Mouse (Mus musculus) kidney, adult 11 months (tissue): ENCODE results near the gene Hsd3b7.
"Not testable (repeated sequence)": the region's sequence is repeated elsewhere in the genome, so short reads cannot be mapped to it uniquely, and the experiment has no call there.

Experiments
- DNase-seq: peaks from one replicate; pipeline ENCODE4 v3.0.0; 2022

The Hsd3b7 gene

DNA sequence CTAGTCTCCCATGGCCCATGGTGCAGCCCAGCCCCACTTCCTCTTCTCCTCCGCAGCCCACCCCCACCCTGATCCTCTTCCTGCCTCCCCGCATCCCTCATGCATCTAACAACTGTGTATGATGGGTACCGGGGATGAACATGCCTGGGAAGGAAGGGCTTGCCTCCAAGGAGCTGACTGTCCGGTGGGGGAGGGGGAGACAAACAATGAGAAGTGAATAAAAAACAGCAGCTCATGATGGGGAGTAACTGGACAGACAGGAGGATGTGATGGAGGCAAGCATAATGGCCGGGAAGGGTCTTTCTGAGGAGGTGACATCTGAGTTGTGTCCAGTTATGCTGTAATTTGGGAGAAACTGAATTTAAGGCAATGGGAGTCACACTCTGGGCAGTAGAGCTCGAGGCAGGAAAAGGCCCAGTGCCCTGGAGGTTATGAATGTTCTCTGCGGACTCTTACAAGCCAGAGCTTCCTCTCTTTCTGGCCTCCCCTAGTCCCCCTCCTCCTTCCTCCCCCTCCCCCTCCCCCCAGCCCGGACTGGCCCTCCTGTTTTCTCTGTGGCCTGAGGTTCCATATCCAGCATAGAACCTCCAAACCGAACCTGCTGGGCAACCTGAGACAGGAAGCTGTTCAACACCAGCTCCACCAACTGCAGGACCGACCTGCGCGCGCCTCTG, 20.6 kb downstream of the Hsd3b7 start:
- no peak for DNase-seq

- no peak for DNase-seq
These were observed 22.1 kb downstream of the Hsd3b7 start for GRCm38 (mm10) chr7:127822494-127822893.

DNA sequence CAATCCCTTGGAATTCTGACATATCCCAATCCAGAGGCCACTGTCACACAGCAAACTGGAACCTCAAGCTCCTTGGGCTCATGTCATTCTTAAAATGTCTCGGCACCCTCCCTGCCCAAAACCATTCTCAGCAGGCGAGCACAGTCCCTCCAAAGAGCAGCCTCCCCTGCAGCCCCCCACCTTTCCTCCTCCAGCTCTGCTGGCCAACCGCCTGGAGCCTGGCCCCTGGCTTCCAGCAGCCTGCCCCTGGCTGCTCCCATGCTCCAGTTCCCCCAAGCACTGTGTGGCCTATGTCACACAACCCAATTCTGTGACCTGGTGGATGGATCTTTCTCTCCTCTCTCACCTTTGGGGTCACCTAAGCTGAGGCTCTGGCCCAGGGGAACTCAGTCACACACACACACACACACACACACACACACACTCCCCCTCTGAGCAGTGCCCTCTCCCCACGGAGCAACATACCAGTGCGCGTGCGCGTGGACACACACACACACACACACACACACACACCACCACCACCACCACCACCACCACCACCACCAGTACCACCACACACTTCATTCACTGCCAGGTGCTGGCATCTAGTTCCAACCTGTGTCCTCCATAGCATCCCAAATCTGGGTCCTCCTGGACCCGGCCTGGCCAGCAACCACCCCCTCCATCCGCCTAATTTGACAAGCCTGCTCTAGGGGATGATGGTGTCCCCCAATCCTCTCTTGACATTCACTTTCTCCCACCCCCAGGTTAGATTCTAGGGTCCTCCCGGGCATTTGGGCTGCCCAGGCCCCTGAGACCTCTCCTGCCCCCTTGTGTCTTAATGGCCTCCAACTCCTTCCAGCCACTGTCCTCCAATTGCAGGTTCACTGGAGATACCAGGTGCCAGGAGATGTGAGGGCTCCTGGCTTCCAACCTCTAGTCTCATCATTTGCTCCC, 23.1 kb downstream of the Hsd3b7 start:
- no peak for DNase-seq

DNA sequence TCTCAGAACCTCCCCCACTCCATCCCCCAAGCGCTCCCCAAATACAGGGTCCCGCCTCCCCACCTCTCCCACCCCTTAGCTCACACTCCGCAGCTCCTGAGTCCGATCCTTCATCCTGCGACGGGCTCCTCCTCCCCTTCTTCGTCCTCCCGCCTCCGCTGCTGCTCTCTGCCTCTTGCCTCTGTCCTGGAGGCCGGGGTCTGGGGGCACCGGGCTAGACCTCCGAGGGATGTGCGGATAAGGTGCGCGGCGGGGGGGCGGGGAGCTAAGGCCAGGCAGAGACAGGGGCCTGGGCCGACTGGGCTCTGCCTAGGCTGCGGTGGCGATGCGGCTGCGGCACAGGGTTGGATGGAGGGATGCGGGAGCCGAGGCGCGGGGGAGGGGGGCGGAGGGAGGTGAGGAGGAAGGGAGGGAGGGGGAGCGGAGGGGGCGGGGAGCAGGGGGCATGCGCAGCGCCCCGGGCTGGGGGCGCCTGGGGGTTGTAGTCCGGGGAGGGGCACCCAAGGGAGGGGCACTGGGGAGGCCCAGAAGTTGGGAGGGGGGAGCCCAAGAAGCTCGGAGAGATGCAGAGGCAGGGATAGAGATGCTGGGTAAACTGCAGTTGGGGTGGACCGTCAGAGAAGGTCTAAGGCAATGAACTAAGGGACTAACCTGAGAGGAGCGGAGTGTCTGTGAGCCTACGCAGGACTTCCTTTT, 23.9 kb downstream of the Hsd3b7 start, which contains the start of the genes Stx4a and Stx1b:
Gene Stx4a (plus strand): TSS at position 119 of the 696 bp plus-strand sequence.
Gene Stx1b (minus strand): TSS at position 374 of the 696 bp plus-strand sequence.
- no peak for DNase-seq

GRCm38 (mm10) chr7:127835550-127835949, 35.1 kb downstream of the Hsd3b7 start:
- no peak for DNase-seq

- DNase-seq: no peak
These were observed 37.1 kb downstream of the Hsd3b7 start for GRCm38 (mm10) chr7:127837473-127837872.

- DNase-seq: not testable (repeated sequence)
These were observed 37.5 kb downstream of the Hsd3b7 start for GRCm38 (mm10) chr7:127837878-127838277.

DNA sequence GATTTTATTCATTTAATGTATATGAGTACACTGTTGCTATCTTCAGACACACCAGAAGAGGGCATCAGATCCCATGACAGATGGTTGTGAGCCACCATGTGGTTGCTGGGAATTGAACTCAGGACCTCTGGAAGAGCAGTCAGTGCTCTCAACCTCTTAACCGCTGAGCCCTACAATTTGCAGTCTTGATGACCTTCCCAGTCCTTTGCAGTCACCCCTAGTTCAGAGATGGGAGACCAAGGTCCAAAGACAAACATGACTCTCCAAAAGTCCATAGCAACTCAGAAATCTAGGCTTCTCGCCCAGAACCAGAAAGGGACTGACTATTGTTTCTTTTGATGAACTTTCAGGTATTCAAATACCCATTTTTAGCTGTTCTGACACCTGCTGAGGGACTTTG, 39.6 kb downstream of the Hsd3b7 start:
- not testable (repeated sequence) for DNase-seq

- no peak for DNase-seq
These were observed 40.5 kb downstream of the Hsd3b7 start for GRCm38 (mm10) chr7:127840886-127841285.

DNA sequence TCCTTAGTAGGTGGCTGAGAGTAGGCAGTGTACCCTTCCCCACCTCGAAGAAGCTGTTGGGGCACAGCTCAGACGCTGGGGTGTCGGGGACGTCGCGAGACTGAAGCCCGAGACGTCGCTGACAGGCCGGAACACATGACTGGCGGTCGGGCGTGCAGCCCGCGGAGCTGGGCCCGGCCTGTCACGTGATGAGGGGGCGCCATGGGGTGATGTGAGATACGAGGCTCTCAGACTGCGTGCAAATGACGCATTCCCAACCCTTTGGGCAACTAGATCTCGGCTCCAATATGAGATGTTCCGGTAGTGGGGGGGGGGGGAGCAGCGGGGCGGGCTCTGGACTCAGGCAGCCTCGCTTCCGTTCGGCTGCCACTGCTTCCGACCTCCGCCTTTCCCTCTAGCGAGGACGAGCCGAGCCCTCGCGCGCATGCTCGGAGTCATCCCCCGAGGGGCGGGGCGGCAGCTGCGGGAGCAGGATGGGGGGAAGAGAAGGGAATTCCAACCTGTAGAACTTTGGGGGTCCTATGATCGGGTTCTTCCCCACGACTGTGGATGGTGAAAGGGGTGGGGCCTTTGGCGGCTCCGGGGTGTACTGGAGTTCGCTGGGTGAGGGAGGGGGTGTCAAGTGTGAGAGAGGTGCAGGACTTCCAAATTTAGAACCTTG, 41.1 kb downstream of the Hsd3b7 start:
- peak; percentile 93 for DNase-seq

DNA sequence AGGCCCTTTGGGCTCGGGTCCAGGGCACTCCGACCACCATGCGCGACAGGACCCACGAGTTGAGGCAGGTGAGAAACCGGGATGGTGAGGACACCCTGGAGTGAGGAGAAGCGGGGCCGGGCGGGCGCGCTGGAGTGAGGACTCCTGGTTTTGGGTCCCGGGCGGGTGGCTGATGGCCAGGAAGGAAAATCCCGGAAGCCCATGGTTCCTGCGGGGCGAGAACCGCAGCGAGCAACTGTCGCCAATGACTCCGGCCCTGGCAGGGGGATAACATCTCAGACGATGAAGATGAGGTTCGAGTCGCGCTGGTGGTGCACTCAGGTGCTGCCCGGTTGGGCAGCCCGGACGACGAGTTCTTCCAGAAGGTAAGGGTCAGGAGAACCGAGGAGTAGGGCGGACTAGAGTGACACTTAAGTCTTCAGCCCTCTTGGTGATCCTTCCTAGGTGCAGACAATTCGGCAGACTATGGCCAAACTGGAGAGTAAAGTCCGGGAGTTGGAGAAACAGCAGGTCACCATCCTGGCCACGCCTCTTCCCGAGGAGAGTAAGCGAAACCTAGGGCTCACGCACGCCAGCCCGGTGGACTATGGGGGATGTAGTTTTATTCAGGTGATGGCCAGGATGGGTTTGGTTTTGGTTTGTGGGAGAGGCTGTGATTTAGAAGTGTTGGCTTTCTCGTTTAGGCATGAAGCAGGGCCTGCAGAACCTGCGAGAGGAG, 41.8 kb downstream of the Hsd3b7 start:
- DNase-seq: peak; percentile 87

GRCm38 (mm10) chr7:127849973-127850875, 49.8 kb downstream of the Hsd3b7 start:
- no peak for DNase-seq

DNA sequence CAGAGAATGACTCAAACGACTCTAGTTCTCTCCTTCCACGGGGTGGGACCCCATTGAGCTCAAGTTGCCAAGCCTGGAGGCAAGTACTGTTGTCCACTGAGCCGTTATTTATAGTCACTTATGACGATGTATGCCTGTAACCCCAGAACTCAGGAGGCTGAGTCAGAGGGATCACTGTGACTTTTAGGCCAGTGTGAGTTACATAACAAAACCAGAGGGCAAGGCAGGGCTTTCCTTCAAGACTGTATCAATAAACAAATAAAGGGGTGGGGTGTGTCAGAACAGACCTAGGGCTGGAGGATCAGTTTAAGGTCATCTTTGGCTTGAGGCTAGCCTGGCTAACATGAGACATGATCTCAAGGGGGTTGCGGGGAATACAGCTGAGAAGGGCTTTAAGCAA, 50.5 kb downstream of the Hsd3b7 start:
- no peak for DNase-seq
